Mouse (Mus musculus) brain, adult 2 months (tissue): Measurements from ENCODE around the gene Uba6.

ENCODE experiments used
- DNase-seq: peaks from one replicate; pipeline ENCODE4 v3.0.0; 2011; ENCODE audit warnings: low read depth, low spot score

Uba6 gene

DNA sequence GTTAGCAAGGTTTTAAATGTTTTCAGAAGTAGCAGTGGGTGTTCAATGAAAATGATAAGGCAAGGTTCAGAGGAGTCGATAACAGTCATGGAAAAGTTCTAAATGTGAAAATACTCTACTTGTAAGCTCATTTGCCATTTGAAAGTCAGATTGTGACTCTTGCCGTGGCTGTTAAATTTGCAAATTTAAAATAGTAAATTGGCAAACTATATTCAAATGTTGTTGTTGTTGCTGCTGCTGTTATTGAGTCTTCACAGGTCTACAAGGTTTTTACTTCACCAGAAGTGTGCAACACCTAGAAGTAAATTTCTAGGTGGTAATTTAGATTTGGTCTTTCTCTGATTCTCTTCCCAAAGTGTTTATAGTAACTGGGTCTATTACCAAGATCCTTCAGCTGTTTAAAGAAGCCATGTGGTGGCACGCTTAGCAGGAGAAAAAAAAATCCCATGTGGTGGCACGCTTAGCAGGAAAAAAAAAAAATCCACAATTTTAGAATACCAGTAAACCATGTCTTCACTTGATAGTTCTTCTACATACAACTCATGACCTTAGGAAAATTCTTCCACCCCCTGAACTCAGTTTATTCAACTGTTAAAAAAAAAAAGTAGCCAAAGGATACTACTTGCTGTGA lies 99.7 kb downstream of the Uba6 start:
- DNase-seq: no peak

DNA sequence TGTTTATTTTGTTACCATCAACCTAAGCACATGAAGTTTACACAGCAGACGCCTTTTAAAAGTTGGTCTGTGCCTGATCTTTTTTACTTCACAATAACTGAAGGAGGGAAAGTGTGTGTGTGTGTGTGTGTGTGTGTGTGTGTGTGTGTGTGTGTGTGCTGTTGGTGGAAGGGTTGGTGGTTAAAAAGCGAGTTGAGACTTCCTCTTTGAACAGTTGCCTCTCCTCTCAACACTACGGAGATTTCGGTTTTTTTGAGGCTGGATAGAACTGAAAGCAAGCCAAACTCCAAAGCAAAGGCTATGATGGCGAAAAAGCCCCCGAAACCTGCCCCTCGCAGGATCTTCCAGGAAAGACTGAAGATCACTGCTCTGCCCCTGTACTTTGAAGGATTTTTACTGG lies 101.1 kb downstream of the Uba6 start, which contains the start of gene Stap1:
TSS of gene Stap1 (plus strand) at position 209 of the 400 bp plus-strand sequence.
- no peak for DNase-seq

DNA sequence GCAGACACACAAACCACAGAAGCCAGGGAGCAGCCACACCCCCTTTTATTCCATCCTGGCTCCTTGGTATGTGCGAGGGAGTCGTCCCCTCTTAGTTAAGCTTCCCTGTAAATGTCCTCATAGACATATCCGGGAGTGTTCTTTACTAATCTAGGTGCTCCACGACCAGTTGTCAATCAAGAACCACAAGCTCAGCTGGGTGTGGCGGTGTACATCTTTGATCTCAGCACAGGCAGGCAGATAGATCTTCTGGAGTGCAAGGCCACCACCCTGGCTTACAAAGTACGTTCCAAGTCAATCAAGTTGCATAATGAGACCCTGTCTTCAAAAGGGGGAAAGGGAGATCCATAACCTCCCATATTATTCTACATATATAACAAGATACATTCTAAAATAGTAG lies 103.5 kb downstream of the Uba6 start:
- DNase-seq: no peak

DNA sequence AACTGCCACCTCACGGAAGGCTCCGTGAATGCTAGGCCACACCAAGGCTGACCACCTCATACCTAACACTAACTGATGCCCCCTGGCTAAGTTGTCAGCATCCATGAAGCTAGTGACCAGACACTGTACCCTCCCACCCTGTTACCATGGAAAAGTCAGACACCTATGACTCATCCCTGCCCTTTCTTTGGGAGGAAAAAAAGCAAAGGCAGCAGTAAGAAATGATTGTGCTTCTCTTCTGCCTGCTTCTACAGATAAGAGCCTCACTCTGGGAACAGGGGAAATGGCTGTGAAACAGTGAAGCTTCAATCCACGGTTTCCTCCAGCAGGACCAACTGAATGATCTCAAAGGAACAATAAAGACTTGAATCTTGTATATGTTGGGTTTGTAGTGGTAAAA lies 104.2 kb downstream of the Uba6 start:
- peak; percentile 14 for DNase-seq

DNA sequence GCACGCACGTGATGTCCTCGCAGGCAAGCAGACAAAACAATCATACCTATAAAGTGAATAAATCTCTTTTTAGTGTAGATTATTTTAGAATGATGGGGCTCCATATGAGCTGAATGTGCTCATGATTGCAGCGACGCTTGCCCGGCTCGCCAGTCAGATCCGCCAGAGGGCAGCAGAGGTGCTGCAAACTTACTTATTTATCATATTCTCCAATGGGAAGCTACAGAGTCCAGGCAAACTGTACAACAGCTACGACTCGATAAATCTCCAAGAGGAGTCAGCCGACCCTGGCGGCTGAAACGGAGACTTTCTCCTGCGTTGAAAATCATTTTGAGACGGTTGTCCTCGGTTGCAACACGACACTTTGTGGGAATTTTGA lies 106.1 kb downstream of the Uba6 start:
- peak; percentile 88 for DNase-seq

DNA sequence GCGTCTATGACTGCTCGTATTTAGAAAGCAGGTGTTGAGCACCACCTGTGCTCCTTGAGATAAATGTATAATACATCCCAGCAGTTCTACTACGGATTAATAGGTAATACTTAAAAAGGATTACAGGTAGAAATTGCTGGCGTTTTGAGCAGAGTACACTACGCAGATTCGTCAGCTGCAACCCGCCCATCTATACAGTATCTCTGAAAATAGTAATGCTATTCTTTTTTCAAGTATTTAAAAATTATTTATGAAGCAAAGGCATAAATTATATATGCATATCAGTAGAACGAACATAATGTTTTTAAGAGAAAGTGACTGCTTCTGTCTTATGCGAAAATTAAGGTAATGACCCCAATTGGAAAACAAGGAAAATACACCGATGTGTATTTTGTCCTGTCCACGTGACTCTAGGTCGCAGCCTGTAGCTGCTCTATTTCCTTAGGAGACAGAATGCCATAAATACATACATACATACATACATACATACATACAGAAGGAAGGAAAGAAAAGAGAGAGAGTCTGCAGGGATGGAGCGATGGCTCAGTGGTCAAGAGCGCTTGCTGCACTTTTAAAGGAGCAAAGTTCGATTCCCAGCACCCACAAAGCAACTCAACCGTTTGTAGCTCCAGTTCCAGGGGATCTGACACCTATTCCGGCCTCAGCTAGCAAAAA lies 106.6 kb downstream of the Uba6 start:
- no peak for DNase-seq

DNA sequence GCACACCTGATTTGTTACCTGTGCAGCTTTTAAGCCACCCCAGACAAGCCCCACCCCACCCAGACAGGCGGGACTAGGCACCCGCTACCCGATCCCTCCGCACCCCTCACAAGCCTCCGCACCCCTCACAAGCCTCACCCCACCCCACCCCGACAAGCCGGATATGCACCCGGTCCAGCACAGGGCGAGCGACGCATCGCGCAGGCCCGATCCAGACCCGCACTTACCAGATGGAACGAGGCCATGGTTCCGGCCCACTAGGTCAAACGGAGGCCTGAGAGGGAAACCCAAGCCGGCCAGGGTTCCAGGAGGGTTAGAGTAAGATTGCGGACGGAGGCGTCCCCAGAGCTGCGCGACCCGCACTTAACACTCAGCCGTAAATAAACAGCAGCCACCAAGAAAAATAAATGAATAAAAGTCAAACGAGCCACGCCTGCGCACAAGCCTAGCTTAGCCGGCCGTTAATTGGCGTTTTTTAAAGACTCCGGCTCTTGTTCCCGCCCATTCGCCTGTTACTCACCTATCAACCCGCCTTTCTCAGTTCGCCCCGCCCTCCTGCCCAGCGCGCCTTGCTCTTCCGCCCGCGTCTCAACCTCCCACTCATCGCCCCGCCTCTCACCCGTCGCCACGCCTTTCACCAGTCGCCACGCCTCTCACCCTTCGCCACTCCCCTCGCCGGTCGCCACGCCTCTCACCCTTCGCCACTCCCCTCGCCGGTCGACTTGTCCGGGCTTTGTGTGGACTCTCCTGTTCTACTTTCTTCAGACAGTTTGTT lies 107.3 kb downstream of the Uba6 start, which contains the start of gene Cenpc1:
TSS of gene Cenpc1 (minus strand) at position 483 of the 775 bp plus-strand sequence.
- peak; percentile 99 for DNase-seq

DNA sequence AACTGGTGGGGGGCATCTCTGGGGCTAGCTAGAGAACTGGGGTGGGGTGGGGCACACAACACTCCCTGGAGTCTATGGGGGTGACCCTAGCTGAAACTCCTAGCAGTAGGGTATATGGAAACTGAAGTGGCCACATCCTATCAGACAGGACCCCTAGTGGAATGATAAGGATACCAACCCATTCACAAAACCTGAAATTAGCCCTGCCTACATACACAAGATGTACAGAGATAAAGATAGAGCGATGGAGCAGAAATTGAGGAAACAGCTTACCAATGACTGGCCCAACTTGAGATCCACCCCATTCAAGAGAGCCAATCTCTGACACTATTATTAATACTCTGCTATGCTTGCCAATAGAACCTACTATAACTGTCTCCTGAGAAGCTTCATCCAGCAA lies 109.1 kb downstream of the Uba6 start:
- DNase-seq: no peak
